Mouse (Mus musculus) CD4-positive, CD25-positive, alpha-beta regulatory T cell, adult 4 months (primary cell): ENCODE results near the gene Trat1. TPM values are rescaled to one million over a fixed set of nuclear protein-coding genes. Genes with fewer than 3 reads are reported as not detected.

ENCODE experiments used
- ATAC-seq: one replicate; pipeline ENCODE4 v1.8.0; 2017
- polyA plus RNA-seq, 2 experiments: library from polyadenylated mRNA; unstranded; fragments of 100-300 nt; shearing (Covaris generic); gene quantifications; one replicate each; pipeline ENCODE4 v1.2.1; 2017

The Trat1 gene
- polyA plus RNA-seq, 2 experiments from 2014 or later = 122 to 148 TPM

GRCm38 (mm10) chr16:48716343-48716742 is 55.5 kb downstream of the Trat1 start:
- ATAC-seq = no peak

- no peak for ATAC-seq
These were observed 69.9 kb downstream of the Trat1 start for GRCm38 (mm10) chr16:48701896-48702295.

Other genes with a start within 250 kb of the Trat1 start
- gene Retnlb, start 44.8 kb upstream of the Trat1 start, polyA plus RNA-seq = not detected
- not detected for gene Retnla, start 70.5 kb upstream of the Trat1 start, polyA plus RNA-seq
- not detected for gene Retnlg, start 100.6 kb upstream of the Trat1 start, polyA plus RNA-seq
- 1 to 10 TPM; 5.4 to 5.6 TPM for gene Dzip3, start 222.1 kb upstream of the Trat1 start, polyA plus RNA-seq
- gene Cip2a, start 222.2 kb upstream of the Trat1 start, polyA plus RNA-seq = 1 to 10 TPM; 4.5 to 5.5 TPM